Mouse (Mus musculus): ENCODE data around the gene Eme1.

Eme1 gene

GRCm38 (mm10) chr11:94597319-94597718 lies 56.4 kb downstream of the Eme1 start:
- no peak for DNase-seq (ENCODE audit: low spot score)

GRCm38 (mm10) chr11:94596311-94596852 lies 57.4 kb downstream of the Eme1 start:
- no peak for DNase-seq (ENCODE audit: low spot score)
